Mouse (Mus musculus): ENCODE measurements at regions not wholly inside any gene's neighbourhood (a gene's known extent, or its start where the extent isn't known, plus 50 kb on each side); places are given as distances from the start of the nearest gene placed in this dataset.

DNA sequence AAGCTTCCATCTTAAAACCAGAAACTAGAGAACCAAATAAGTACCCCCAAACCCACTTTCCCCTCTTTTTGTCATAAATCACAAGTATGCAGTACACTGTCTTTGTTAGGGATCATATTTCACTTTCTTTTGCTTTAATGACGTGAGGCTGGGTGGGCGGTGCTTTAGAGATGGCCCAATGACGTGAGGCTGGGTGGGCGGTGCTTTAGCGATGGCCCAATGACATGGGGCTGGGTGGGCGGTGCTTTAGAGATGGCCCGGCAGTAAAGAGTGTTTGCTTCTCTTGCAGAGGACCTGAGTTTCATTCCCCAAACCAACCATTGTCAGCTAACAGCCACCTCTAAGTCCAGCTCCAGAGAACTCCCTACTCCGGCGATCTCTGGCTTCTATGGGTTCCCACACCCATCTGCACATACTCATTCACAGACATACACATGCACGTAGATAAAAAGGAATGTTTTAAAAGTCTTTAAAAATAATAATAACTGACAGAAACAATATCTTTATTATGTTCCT is 59.2 kb upstream of the Siah3 start:
- DNase-seq (ENCODE audit: low read depth) = peak; percentile 57

DNA sequence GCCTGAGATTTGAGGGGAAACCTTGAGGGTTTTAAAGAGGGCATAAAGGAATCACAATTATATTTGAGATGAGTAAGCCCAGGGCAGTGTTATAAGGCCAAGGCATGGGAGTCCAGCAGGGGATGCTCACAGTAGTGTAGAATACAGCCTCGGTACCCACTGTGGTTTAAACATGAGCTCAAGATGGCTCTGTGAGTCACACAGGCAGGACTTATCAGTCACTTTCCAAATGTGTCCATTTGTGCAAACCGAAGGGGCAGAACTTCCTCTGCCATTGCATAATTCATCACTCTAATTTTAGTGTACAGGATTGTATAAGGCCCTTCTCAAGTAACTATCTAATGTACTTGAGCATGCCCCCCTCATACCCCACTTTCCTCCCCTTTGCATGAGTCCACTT is 56.1 kb upstream of the Siah3 start:
- DNase-seq (ENCODE audit: low read depth) = peak; percentile 87

DNA sequence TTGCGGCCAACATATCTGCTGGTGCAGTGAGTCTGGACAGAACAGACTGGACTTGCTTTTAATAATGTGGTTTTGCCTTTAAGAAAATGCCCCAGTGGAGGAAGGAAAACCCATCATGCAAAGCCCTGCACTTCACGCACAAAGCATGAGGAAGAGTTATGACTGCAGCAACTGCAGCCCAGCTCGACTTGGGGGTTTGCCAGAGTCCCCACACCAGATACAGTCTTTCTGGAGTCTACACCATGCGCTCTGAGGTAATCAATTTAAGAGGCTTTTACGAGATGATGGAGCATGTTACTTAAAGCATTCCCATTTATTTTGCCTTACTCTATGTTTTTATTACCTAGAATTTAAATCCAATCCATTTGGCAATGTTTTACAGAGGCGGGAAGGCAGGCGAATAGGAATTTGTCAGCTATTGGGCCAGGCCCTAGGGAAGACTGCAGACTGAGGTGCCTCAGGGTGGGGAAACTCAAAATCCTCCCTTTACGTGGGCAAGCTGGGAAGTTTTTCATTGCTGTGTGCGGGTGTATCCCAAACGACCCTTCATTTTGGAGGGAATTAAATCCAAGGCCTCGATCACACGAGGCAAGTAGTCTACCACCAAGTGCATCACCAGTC is 53.2 kb upstream of the Siah3 start:
- no peak for DNase-seq (ENCODE audit: low read depth)

All from 416B (cell line).